Mouse (Mus musculus) cerebellum, postnatal 25 days (tissue): Measurements from ENCODE around the gene Atp2c1.

Experiments
- DNase-seq, 2 experiments: peaks; one replicate each; pipeline ENCODE4 v3.0.0; 2021; ENCODE audit warnings: mixed read lengths in 2 of 2

Atp2c1 gene

GRCm38 (mm10) chr9:105484338-105485084 is 42.6 kb downstream of the Atp2c1 start:
- DNase-seq: peak in 1 of 2 experiments; percentile 14

DNA sequence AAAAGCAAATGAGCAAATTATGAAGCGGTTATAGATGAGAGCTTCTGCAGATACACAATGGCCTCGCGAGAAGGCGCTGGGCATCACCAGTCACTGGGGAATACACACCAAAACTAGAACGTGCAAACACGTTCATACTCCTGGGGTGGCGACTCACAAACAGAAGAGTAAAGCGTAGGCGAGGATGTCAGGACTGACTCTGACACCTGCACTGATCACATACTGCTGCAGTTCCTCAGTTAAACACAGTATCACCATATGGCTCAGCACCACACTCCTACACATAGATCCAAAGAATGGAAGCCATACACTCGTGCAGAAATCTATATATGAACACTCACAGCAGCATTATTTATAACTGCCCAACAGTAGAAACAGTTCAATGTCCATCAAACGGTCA is 43.2 kb downstream of the Atp2c1 start:
- DNase-seq: no peak

DNA sequence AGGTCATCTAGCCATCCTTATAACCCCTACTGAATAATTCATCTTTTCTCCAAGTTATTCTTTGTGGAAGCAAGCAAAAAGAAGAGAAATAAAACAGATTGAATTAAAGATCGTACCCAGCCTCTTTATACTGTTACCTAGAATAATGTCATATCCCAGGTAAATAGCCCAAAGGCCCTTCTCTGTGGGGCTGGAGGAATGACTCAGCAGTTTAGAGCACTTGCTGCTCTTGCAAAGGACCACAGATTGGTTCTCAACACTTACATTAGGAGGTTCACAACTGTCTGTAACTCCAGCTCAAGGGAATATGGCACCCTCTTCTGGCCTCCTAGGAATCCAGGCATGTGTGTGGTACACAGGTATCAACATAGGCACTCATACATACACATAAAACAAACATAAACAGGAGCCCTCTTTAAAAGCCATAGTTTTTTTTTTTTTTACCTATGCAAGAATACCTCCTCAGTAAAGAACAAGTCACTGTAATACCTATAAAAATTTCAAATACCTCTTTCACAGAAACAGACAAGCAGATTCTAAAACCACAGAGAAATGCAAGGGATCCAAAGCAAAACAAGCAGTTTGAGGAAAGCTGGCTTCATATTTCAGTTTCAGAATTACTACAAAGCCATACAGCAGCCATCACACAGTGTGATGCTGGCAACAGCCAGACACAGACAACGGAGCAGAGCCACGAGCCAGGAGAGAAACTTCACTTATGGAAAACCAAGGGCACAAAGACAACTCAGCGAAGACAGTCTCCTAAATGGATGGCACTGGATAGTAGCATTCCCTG is 44.2 kb downstream of the Atp2c1 start:
- no peak for DNase-seq

- peak; percentile 60 to 79 for DNase-seq
Measured at GRCm38 (mm10) chr9:105482070-105482469, 45.0 kb downstream of the Atp2c1 start.

GRCm38 (mm10) chr9:105476134-105476533 is 51.0 kb downstream of the Atp2c1 start:
- DNase-seq: peak in 1 of 2 experiments; percentile 24

DNA sequence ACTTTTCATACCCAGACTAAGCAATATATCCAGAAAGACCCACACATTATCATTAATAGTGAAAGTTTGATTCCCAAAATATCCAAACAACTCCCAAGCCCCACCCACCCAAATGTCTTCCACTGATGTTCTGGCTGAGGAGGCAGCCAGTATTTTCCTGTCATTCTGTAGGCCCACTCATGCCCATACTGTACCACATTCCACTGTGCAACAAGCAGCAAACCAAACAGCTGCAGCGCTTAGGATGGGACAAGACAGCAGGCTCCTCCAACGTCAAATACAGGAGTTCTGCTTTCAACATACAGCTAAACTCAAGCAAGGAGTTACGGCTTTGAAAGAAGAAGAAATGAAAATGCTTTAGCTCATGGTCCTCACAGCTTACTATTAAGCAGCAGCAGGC is 52.2 kb downstream of the Atp2c1 start:
- DNase-seq: no peak

DNA sequence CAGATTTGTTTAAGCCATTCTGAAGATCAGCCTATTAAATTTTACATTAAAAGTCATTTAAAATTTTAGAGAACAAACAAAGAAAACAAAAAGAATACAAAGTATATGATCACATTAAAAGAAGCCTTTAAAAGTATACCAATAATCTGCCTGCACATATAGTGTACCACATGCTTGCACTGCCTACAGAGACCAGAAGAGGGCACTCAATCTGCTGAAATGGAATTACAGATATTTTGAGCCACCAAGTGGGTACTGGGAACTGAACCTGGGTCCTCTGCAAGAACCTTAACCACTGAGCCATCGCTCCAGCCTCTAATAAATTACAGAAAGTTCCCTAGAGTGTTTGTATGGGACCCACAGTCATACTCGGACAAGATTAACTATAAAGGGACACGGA is 59.3 kb downstream of the Atp2c1 start:
- peak in 1 of 2 experiments; percentile 25 for DNase-seq

- no peak for DNase-seq
Measured at GRCm38 (mm10) chr9:105461496-105461895, 65.6 kb downstream of the Atp2c1 start.

- DNase-seq: no peak
Measured at GRCm38 (mm10) chr9:105459032-105459431, 68.1 kb downstream of the Atp2c1 start.

- DNase-seq: no peak
Measured at GRCm38 (mm10) chr9:105408549-105408948, 118.6 kb downstream of the Atp2c1 start.

- DNase-seq: peak; percentile 93 to 96
Measured at GRCm38 (mm10) chr9:105395218-105395627, 131.9 kb downstream of the Atp2c1 start, which contains the start of the genes Aste1 and Nek11. Aste1 (plus strand) TSS chr9:105395392. Nek11 (minus strand) TSS chr9:105395524.

DNA sequence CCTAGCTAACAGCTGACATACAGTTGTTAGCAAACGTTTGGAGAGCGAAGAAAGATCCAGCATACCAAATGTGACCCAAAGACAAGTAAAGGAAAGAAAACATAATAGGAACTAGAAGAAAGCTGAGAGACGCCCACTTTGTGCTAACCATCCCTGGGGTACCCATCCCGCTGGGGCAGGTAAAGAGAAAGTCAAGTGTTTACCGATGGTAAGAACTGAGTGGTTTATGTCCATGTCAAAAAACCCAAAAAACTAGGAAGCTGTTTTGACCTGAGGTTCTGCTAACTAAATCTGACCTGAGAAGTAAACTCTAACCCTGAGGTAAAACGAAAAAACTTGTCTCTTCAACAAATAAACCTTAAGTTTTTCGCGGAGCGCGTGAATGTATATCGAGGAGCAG is 132.4 kb downstream of the Atp2c1 start:
- DNase-seq: no peak

GRCm38 (mm10) chr9:105390616-105391015 is 136.5 kb downstream of the Atp2c1 start:
- no peak for DNase-seq

DNA sequence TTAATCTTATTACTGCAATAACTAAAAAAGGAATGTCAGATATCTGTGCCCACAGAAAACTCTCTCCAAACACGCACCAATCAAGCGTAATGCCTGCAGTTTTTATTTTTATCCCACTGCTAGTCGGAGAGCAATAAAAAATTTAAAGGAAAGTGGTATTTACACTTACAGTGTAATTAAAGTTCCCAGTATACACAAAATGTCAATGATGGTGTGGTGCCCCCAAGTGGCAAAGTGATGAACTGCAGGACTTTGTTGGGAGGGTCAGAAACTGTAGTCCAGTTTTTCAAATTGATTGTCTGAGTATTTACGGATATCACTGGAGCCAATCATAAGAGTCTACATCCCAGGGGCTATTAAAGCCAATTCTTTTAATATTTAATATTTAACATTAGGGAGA is 137.8 kb downstream of the Atp2c1 start:
- DNase-seq: peak; percentile 70 to 84

- no peak for DNase-seq
Measured at GRCm38 (mm10) chr9:105387403-105387802, 139.7 kb downstream of the Atp2c1 start.

DNA sequence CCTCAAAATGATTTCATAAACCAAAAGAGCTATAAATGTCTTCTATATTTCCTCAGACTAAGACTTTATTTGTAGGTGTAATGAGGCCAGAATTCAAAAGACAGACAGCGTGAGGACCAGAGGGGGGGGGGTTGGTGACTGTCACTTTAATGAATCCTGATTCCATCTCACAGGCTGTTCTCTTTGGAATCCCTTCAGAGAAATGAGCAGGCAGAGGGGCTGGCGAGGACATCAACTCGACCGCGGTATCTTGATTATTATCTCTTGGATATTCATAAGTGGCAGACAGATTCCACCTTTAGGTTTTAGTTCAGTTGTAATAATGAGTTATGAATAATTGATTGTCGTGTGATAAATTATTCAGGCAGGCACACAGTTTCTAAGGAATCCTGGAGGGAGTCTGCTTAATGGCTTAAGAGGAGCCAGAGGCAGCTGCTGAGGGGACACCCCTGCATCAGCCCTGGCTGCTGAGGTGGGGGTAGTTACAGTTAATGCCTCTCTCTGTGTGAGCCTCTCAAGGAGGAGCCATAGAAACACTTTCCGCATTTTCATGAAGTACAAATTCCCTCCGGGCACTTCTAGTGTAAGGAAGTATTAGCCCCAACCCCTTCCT is 147.5 kb downstream of the Atp2c1 start:
- no peak for DNase-seq

DNA sequence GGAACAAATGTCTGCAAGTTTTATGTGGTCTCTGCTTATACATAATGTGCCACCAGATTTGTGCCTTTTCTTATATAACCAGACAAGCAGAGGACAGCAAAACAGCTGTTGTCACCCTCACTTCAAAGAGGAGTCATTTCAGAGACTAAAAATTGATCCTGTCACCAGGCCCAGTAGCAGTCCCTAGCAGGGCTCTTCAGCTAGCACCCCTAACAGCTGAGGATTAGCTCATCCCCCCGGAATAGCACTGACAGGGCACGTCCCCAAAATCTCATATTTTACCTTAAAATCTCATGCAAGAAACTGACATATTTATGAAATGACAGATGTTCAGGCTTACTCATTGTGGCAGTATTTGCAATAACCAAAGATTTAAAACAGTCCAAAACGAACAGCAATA is 149.5 kb downstream of the Atp2c1 start:
- DNase-seq: no peak

- DNase-seq: no peak
Measured at GRCm38 (mm10) chr9:105376954-105377530, 150.1 kb downstream of the Atp2c1 start.

GRCm38 (mm10) chr9:105376411-105376810 is 150.7 kb downstream of the Atp2c1 start:
- DNase-seq: no peak

DNA sequence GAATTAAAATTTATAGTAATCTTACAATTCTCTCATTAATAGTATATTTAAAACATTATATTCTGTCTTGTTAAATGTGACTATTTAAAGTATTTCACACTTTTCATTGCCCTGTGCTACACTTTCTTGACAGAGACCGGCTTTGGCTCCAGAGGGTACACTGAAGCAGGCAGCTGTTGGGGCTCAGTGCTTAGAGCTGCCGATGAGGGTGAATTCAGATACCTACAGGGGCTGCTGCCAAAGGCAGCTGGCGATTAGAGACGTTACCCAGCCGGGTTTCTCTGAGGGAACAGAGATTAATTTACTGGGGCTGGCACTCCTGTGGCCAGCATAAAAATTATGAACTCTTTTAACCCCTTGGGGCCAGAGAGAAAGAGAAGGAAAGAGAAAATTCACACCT is 152.8 kb downstream of the Atp2c1 start:
- DNase-seq: no peak

GRCm38 (mm10) chr9:105368605-105369004 is 158.5 kb downstream of the Atp2c1 start:
- DNase-seq: no peak

GRCm38 (mm10) chr9:105366199-105366598 is 160.9 kb downstream of the Atp2c1 start:
- no peak for DNase-seq
